Mouse (Mus musculus): ENCODE results near the gene Ankrd11.

GRCm38 (mm10) chr8:122938591-122938990 lies 103.5 kb downstream of the Ankrd11 start:
- TF ChIP-seq CTCF (IDR thresholded peaks at IDR 0.05; ENCODE audit: low read depth, low read length) (no peak), POLR2A (IDR thresholded peaks at IDR 0.05; ENCODE audit: borderline replicate concordance, low read depth, low read length) (no peak)
